Mouse (Mus musculus): ENCODE results near the gene Ak4. TPM values are rescaled to one million over a fixed set of nuclear protein-coding genes. Genes with fewer than 3 reads are reported as not detected.
A peak's percentile ranks its signal among the peaks of the same experiment; 100 is the strongest.

The Ak4 gene
- total RNA-seq, 1 experiment, result 48.1 TPM

DNA sequence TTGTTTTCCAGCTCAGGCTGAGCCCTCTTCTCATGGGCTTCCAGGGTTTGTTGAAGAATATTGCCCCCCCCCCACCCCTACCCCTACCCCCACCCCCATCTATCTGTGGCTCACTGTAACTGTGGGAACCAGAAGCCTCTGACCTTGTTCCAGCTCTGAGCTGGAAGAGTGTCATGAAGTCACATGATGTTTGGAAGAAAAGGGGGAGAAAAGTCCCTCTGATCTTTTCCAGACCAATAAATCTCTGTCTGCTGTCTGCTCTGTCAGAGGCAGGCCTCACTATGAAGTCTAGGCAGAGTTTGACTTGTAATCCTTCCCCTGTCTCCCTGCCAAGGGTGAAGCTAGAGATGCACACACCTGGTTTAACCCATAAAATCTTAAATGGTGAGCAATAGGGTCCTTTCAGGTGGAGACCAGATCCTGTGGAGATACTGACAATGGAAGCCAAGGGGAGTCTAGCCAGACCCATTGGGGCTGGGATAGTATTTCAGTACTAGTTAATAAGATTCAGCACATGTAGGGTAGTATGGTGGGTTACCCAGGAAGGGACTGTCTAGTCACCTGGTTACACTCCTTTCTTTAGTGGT is 74.6 kb downstream of the Ak4 start:
- no peak overlapping the region for H3K4me3 ChIP-seq (ENCODE audit: insufficient read depth in 1 of 2, low read depth in 1 of 2, low read length in 2 of 2, poor library complexity in 1 of 2, severe bottlenecking in 1 of 2)
- H3K36me3 ChIP-seq (ENCODE audit: control insufficient read depth, insufficient read depth, low read length, poor library complexity, severe bottlenecking), result no peaks in the 10 kb centered on the region
- H3K9me3 ChIP-seq (ENCODE audit: control insufficient read depth, insufficient read depth, low read depth, low read length), result no peaks in the 10 kb centered on the region
- no peak overlapping the region for H3K27ac ChIP-seq (ENCODE audit: insufficient read depth, low read depth, low read length, poor library complexity, severe bottlenecking)
- DNase-seq (ENCODE audit: low read depth, low spot score), result no peak
- peaks cover 0 to 4% of the 10 kb centered on the region in 2 experiments; a peak in 1 of 4 replicates for H3K4me1 ChIP-seq (ENCODE audit: control insufficient read depth in 2 of 2, insufficient read depth in 2 of 2, low read length in 2 of 2, poor library complexity in 1 of 2)
- in situ Hi-C loops (cut with MboI; ENCODE audit: low sequenced_read_pairs in 2 of 2, unreplicated experiment in 2 of 2), result no loop called here
- no peak overlapping the region for H3K9ac ChIP-seq (ENCODE audit: insufficient read depth, low read depth, low read length, poor library complexity, severe bottlenecking)
- TF ChIP-seq MAFK (IDR thresholded peaks at IDR 0.05; ENCODE audit: insufficient read depth, low read depth, low read length), result no peak
- no peak for TF ChIP-seq CHD2 (IDR thresholded peaks at IDR 0.05; ENCODE audit: low read depth, low read length)
- no peak for TF ChIP-seq ZNF384 (IDR thresholded peaks at IDR 0.05; ENCODE audit: low read depth, low read length)
- no peak for TF ChIP-seq HCFC1 (IDR thresholded peaks at IDR 0.05; ENCODE audit: borderline replicate concordance, insufficient read depth, low read length)
- TF ChIP-seq ZC3H11A (IDR thresholded peaks at IDR 0.05; ENCODE audit: borderline replicate concordance, low read depth, low read length), result no peak

DNA sequence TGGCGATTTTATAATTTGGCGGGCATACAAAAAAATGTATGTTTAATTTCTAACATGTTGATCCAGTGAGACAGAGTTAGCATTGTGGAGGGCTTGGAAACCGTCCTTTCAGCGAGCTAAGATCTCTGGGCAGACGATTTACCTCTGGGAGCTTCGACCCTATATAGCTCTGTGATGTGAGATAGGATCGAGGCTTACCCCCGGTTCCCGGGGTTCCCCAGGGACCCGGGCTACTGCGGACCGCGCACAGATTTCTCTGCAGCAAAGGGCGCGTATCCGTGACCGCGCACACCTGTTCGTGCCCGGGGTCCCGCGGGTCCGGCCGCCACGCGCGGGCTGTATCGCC is 77.1 kb downstream of the Ak4 start:
- no peak for DNase-seq (ENCODE audit: low read depth, low spot score)
- peak overlapping the region; percentile 87 to 92 for H3K4me3 ChIP-seq (ENCODE audit: insufficient read depth in 1 of 2, low read depth in 1 of 2, low read length in 2 of 2, poor library complexity in 1 of 2, severe bottlenecking in 1 of 2)
- H3K4me1 ChIP-seq (ENCODE audit: control insufficient read depth in 2 of 2, insufficient read depth in 2 of 2, low read length in 2 of 2, poor library complexity in 1 of 2), result peaks cover 0 to 4% of the 10 kb centered on the region in 2 experiments; a peak in 1 of 4 replicates
- H3K36me3 ChIP-seq (ENCODE audit: control insufficient read depth, insufficient read depth, low read length, poor library complexity, severe bottlenecking), result no peaks in the 10 kb centered on the region
- in situ Hi-C loops (cut with MboI; ENCODE audit: low sequenced_read_pairs in 2 of 2, unreplicated experiment in 2 of 2), result no loop called here
- no peaks in the 10 kb centered on the region for H3K9me3 ChIP-seq (ENCODE audit: control insufficient read depth, insufficient read depth, low read depth, low read length)
- TF ChIP-seq CHD2 (IDR thresholded peaks at IDR 0.05; ENCODE audit: low read depth, low read length) (no peak), MAFK (IDR thresholded peaks at IDR 0.05; ENCODE audit: insufficient read depth, low read depth, low read length) (no peak), ZC3H11A (IDR thresholded peaks at IDR 0.05; ENCODE audit: borderline replicate concordance, low read depth, low read length) (no peak), ZNF384 (IDR thresholded peaks at IDR 0.05; ENCODE audit: low read depth, low read length) (no peak), HCFC1 (IDR thresholded peaks at IDR 0.05; ENCODE audit: borderline replicate concordance, insufficient read depth, low read length) (no peak)
- H3K27ac ChIP-seq (ENCODE audit: insufficient read depth, low read depth, low read length, poor library complexity, severe bottlenecking), result no peak overlapping the region
- H3K9ac ChIP-seq (ENCODE audit: insufficient read depth, low read depth, low read length, poor library complexity, severe bottlenecking), result peak overlapping the region; percentile 82

DNA sequence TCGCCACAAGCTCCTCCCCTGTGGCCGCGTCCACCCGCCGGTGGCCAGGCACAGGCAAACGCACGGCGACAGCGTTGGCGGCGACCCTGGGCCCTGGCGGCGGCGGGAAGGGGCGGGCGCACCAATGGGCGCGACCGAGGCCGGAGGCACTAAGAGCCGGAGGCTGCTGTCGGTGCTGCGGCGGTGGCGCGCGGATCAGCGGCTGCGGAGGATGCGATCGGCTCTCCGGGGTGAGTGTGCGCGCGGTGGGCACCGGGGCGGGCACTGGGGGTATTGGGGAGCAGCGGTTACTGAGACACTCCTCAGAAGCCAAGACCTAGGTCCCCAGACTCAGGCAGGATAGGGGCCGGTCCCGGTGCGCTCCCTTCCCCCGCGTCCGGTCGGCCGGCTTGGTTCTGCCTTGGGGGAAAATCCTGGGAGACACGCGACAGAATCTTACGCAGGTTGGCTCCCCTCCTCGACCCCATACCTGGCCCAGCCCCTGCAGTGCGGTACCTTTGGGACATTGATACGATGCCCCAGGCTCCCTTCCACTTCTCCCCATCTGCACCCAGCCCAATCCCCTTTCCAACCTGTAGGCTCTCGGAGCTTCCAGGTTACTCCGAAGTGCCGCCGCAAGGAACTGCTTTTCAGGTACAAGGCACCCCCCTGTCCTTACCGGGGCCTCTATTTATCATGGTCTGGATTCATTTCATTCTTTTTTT is 77.6 kb downstream of the Ak4 start, which contains the start of gene Dnajc6:
Gene Dnajc6 (plus strand): TSS at position 115 of the 704 bp plus-strand sequence.
- peaks cover 0 to 4% of the 10 kb centered on the region in 2 experiments; a peak in 1 of 4 replicates for H3K4me1 ChIP-seq (ENCODE audit: control insufficient read depth in 2 of 2, insufficient read depth in 2 of 2, low read length in 2 of 2, poor library complexity in 1 of 2)
- H3K27ac ChIP-seq (ENCODE audit: insufficient read depth, low read depth, low read length, poor library complexity, severe bottlenecking), result no peak within 1 kb of the TSS
- in situ Hi-C loops (cut with MboI; ENCODE audit: low sequenced_read_pairs in 2 of 2, unreplicated experiment in 2 of 2), result no loop called here
- TF ChIP-seq ZC3H11A (IDR thresholded peaks at IDR 0.05; ENCODE audit: borderline replicate concordance, low read depth, low read length), result no peak
- 0 out of 2 replicates have a peak, but pooled peaks have one; percentile 64 for TF ChIP-seq ZNF384 (IDR thresholded peaks at IDR 0.05; ENCODE audit: low read depth, low read length)
- peak within 1 kb of the TSS; percentile 82 for H3K9ac ChIP-seq (ENCODE audit: insufficient read depth, low read depth, low read length, poor library complexity, severe bottlenecking)
- H3K36me3 ChIP-seq (ENCODE audit: control insufficient read depth, insufficient read depth, low read length, poor library complexity, severe bottlenecking), result no peaks in the 10 kb centered on the region
- H3K9me3 ChIP-seq (ENCODE audit: control insufficient read depth, insufficient read depth, low read depth, low read length), result no peaks in the 10 kb centered on the region
- peak within 1 kb of the TSS; percentile 87 to 92 for H3K4me3 ChIP-seq (ENCODE audit: insufficient read depth in 1 of 2, low read depth in 1 of 2, low read length in 2 of 2, poor library complexity in 1 of 2, severe bottlenecking in 1 of 2)
- DNase-seq (ENCODE audit: low read depth, low spot score), result no peak

DNA sequence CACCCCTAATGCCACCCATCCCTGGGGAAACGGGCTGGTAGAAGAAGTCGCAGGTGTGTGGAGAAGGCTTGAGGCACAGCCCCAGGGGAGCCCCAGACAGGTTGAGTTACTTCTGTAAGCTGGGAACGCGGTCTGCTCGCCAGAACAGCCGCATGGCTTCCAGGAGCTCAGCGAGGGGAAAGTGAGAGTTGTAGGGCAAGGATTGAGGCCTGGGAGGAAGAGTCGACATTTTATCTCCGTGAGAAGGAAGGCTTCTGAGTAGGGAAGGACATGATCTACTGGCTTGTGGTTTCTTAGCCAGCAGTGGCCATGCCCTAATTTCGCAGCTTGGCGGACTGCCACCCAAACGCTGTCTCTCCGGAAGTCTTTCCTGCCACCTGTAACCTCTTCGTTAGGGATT is 78.3 kb downstream of the Ak4 start:
- Histone ChIP-seq H3K4me3 (ENCODE audit: insufficient read depth in 1 of 2, low read depth in 1 of 2, low read length in 2 of 2, poor library complexity in 1 of 2, severe bottlenecking in 1 of 2) (peak overlapping the region; percentile 87 to 92), H3K9me3 (ENCODE audit: control insufficient read depth, insufficient read depth, low read depth, low read length) (no peaks in the 10 kb centered on the region), H3K9ac (ENCODE audit: insufficient read depth, low read depth, low read length, poor library complexity, severe bottlenecking) (peak overlapping the region; percentile 62), H3K36me3 (ENCODE audit: control insufficient read depth, insufficient read depth, low read length, poor library complexity, severe bottlenecking) (no peaks in the 10 kb centered on the region), H3K4me1 (ENCODE audit: control insufficient read depth in 2 of 2, insufficient read depth in 2 of 2, low read length in 2 of 2, poor library complexity in 1 of 2) (peaks cover 0 to 4% of the 10 kb centered on the region in 2 experiments; a peak in 1 of 4 replicates), H3K27ac (ENCODE audit: insufficient read depth, low read depth, low read length, poor library complexity, severe bottlenecking) (no peak overlapping the region)
- in situ Hi-C loops (cut with MboI; ENCODE audit: low sequenced_read_pairs in 2 of 2, unreplicated experiment in 2 of 2), result no loop called here
- DNase-seq (ENCODE audit: low read depth, low spot score), result no peak
- TF ChIP-seq MAFK (IDR thresholded peaks at IDR 0.05; ENCODE audit: insufficient read depth, low read depth, low read length) (no peak), ZNF384 (IDR thresholded peaks at IDR 0.05; ENCODE audit: low read depth, low read length) (no peak), HCFC1 (IDR thresholded peaks at IDR 0.05; ENCODE audit: borderline replicate concordance, insufficient read depth, low read length) (no peak), CHD2 (IDR thresholded peaks at IDR 0.05; ENCODE audit: low read depth, low read length) (no peak), ZC3H11A (IDR thresholded peaks at IDR 0.05; ENCODE audit: borderline replicate concordance, low read depth, low read length) (no peak)

Measured in ES-E14 (cell line).